In the genomic region with DNA sequence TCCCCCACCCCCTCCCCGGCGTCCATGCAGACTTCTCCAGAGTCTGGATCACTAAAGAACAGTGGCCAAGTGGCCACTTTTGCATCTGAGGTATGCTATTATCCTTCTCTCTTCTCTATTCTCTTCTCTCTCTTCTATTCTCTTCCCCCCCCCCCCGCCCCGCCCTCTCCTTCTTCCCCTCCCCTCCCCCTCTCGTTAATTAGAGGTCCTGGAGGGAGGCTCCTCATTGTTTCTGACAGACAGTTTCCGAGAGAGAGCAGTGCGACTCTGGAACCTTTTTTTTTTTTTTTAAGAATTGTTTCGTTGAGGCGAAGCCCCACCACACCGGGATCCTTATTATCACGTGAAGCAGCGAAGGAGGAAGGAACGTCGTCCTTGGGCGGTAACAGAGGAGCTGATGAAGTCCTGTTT, we compare ENCODE assay signal across 8 mouse cellular contexts.
DNase-seq lines count a peak whose midpoint lies in the region; ATAC-seq and TF ChIP-seq lines count a peak whose summit lies in the region.

No protein-coding gene starts in this region.

- H3K9ac ChIP-seq in lung, embryonic 14.5 days = peak overlapping the region; percentile 22
- peak overlapping the region; percentile 61 for H3K9ac ChIP-seq in hindbrain, embryonic 16.5 days (ENCODE audit: low read depth, low read length)
- peak overlapping the region; percentile 46 for H3K9ac ChIP-seq in midbrain, embryonic 15.5 days

- peak overlapping the region; percentile 71 for H3K4me2 ChIP-seq in lung, embryonic 14.5 days
- H3K4me2 ChIP-seq in hindbrain, embryonic 16.5 days (ENCODE audit: low read length) = peak overlapping the region; percentile 67
- H3K4me2 ChIP-seq in midbrain, embryonic 15.5 days = peak overlapping the region; percentile 72

- no peaks in the 10 kb centered on the region for H3K36me3 ChIP-seq in lung, embryonic 14.5 days (ENCODE audit: insufficient read depth)
- H3K36me3 ChIP-seq in embryonic facial prominence, embryonic 10.5 days (replicated peaks) = no peaks in the 10 kb centered on the region
- H3K36me3 ChIP-seq in hindbrain, embryonic 16.5 days (ENCODE audit: control insufficient read depth, insufficient read depth, low read length) = no peaks in the 10 kb centered on the region
- no peaks in the 10 kb centered on the region for H3K36me3 ChIP-seq in midbrain, embryonic 15.5 days (replicated peaks)

- H3K27ac ChIP-seq in lung, embryonic 14.5 days (ENCODE audit: low read depth) = no peak overlapping the region
- H3K27ac ChIP-seq in embryonic facial prominence, embryonic 10.5 days (replicated peaks) = peak overlapping the region; percentile 84
- peak overlapping the region; percentile 82 for H3K27ac ChIP-seq in hindbrain, embryonic 16.5 days (ENCODE audit: low read depth, low read length)
- H3K27ac ChIP-seq in midbrain, embryonic 15.5 days = peak overlapping the region; percentile 93

- no peaks in the 10 kb centered on the region for H3K27me3 ChIP-seq in lung, embryonic 14.5 days (ENCODE audit: insufficient read depth, low read length)
- peaks cover 19% of the 10 kb centered on the region for H3K27me3 ChIP-seq in embryonic facial prominence, embryonic 10.5 days (replicated peaks; ENCODE audit: low read depth, poor library complexity, severe bottlenecking)
- no peaks in the 10 kb centered on the region for H3K27me3 ChIP-seq in hindbrain, embryonic 16.5 days (replicated peaks; ENCODE audit: control insufficient read depth, insufficient read depth, low read length)
- no peaks in the 10 kb centered on the region for H3K27me3 ChIP-seq in midbrain, embryonic 15.5 days (replicated peaks)

- no peaks in the 10 kb centered on the region for H3K9me3 ChIP-seq in lung, embryonic 14.5 days (ENCODE audit: low read depth, low read length)
- no peaks in the 10 kb centered on the region for H3K9me3 ChIP-seq in embryonic facial prominence, embryonic 10.5 days
- no peaks in the 10 kb centered on the region for H3K9me3 ChIP-seq in hindbrain, embryonic 16.5 days (ENCODE audit: control insufficient read depth, low read length)
- H3K9me3 ChIP-seq in midbrain, embryonic 15.5 days = no peaks in the 10 kb centered on the region

- ATAC-seq in lung, embryonic 14.5 days (ENCODE audit: insufficient read depth) = peak; percentile 48
- peak; percentile 69 for ATAC-seq in hindbrain, embryonic 16.5 days
- ATAC-seq in midbrain, embryonic 15.5 days (replicated peaks) = peak; percentile 75

- peak; percentile 62 for DNase-seq in lung, embryonic 14.5 days
- DNase-seq in lung, adult 18-20 months = no peak
- DNase-seq in embryonic facial prominence, embryonic 10.5 days (ENCODE audit: low spot score) = peak; percentile 57
- no peak for DNase-seq in layer of hippocampus, adult 18-20 months (ENCODE audit: low spot score in 2 of 2)
- no peak for DNase-seq in spleen, postnatal 14 days (ENCODE audit: low spot score in 2 of 2)
- DNase-seq in cerebellum, postnatal 36 days = no peak

- TF ChIP-seq CTCF in lung, embryonic 14.5 days (IDR thresholded peaks at IDR 0.05; ENCODE audit: low read depth) = no peak

- H3K4me1 ChIP-seq in lung, embryonic 14.5 days (ENCODE audit: insufficient read depth) = no peaks in the 10 kb centered on the region
- peaks cover 28% of the 10 kb centered on the region for H3K4me1 ChIP-seq in embryonic facial prominence, embryonic 10.5 days
- peaks cover 8% of the 10 kb centered on the region for H3K4me1 ChIP-seq in hindbrain, embryonic 16.5 days (ENCODE audit: control insufficient read depth, insufficient read depth, low read depth, low read length)
- peaks cover 15% of the 10 kb centered on the region for H3K4me1 ChIP-seq in midbrain, embryonic 15.5 days

- WGBS in lung, embryonic 14.5 days = 4% methylated on average over 14 of the region's 15 CpGs
- WGBS in embryonic facial prominence, embryonic 10.5 days = 2% methylated on average over 13 of the region's 15 CpGs
- WGBS in hindbrain, embryonic 16.5 days = under 1% methylated on average over 14 of the region's 15 CpGs
- 0% methylated on average over 12 of the region's 15 CpGs for WGBS in midbrain, embryonic 15.5 days

- H3K4me3 ChIP-seq in lung, embryonic 14.5 days (ENCODE audit: low read depth, low read length) = peak overlapping the region; percentile 38
- peak overlapping the region; percentile 55 for H3K4me3 ChIP-seq in embryonic facial prominence, embryonic 10.5 days
- peak overlapping the region; percentile 42 for H3K4me3 ChIP-seq in hindbrain, embryonic 16.5 days (ENCODE audit: low read length)
- peak overlapping the region; percentile 42 for H3K4me3 ChIP-seq in midbrain, embryonic 15.5 days

Comparison
In these comparisons a context has a peak if more than half of its experiments do, and no peak if none do; other contexts are left out.
1. DNase-seq: peak in lung, embryonic 14.5 days (single experiment) and embryonic facial prominence, embryonic 10.5 days (single experiment); none in lung, adult 18-20 months (0 of 2), layer of hippocampus, adult 18-20 months (0 of 2), spleen, postnatal 14 days (0 of 2) and cerebellum, postnatal 36 days (0 of 2).
2. Peak in every context shown above with its lines, with median percentiles within 50 percentile points of each other: ATAC-seq, H3K4me2 ChIP-seq, H3K4me3 ChIP-seq and H3K9ac ChIP-seq.